9 mouse cellular contexts compared by ENCODE assay signal in the genomic region with DNA sequence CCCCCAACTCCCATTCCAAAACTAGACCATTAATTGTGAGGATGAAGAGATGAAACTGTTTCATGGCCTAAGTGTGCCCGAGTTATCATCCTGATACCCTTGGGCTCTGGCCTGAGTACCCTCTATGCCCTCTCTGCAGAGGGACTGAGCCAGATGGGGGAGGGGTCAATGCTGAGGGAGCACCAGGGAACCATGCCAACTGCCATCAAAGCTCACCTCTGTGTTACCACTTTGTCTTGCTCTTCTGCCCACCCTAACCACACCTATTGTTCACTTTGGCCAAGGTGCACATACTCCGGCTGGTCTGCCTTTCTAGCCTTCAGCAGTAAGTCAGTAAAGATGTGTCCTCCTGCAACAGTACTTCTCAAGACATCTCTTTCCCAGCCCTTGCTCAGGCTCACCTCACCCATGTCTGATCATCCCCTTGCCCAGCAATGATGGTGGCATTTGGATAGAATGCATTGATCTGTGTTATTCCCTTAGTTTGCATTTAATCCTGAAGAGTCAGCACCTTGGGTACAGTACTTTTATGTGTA. TPM values are rescaled to one million over a fixed set of nuclear protein-coding genes. Genes with fewer than 3 reads are reported as not detected.
DNase-seq lines count a peak whose midpoint lies in the region; ATAC-seq and TF ChIP-seq lines count a peak whose summit lies in the region.
"Had no signal": no experiment of that assay in that cellular context is flagged by ENCODE, and none has a peak within 500 bp of the region (broad histone marks: within the 10 kb centered on the region; RNA-seq: fewer than 3 reads in every experiment).

No protein-coding gene starts in this region.

- H3K27ac ChIP-seq in spleen, adult 2 months (ENCODE audit: insufficient read depth, low read length) = peak overlapping the region; percentile 99
- peak overlapping the region; percentile 73; the same call in 1 of the 2 replicates for H3K27ac ChIP-seq in liver, embryonic 12.5 days

- DNase-seq in CD4-positive, CD25-positive, alpha-beta regulatory T cell, adult 2 months (ENCODE audit: low read depth, low spot score) = peak; percentile 27
- DNase-seq in spleen, adult 2 months (ENCODE audit: low read depth in 1 of 2, low spot score in 2 of 2) = no peak
- no peak for DNase-seq in spleen, postnatal 36 days (ENCODE audit: low spot score in 2 of 2)
- DNase-seq in thymus, postnatal 25 days = peak; percentile 50
- no peak for DNase-seq in yolk sac, embryonic 10.5 days (ENCODE audit: low spot score)
- no peak for DNase-seq in adrenal gland, postnatal 25 days

- H3K9ac ChIP-seq in liver, embryonic 12.5 days = no peak overlapping the region

- H3K27me3 ChIP-seq in spleen, adult 2 months (ENCODE audit: control insufficient read depth, insufficient read depth, low read length) = no peaks in the 10 kb centered on the region
- peaks cover 71% of the 10 kb centered on the region for H3K27me3 ChIP-seq in liver, embryonic 12.5 days (replicated peaks)

- ATAC-seq in CD4-positive, CD25-positive, alpha-beta regulatory T cell, adult 4 months = no peak
- no peak for ATAC-seq in liver, embryonic 12.5 days

- peaks cover 59% of the 10 kb centered on the region for H3K4me1 ChIP-seq in spleen, adult 2 months (ENCODE audit: control insufficient read depth, insufficient read depth, insufficient read length)
- peaks cover 88% of the 10 kb centered on the region for H3K4me1 ChIP-seq in liver, embryonic 12.5 days

- no peak for TF ChIP-seq POLR2A in spleen, adult 2 months (IDR thresholded peaks at IDR 0.05; ENCODE audit: low read depth, low read length)

- H3K4me3 ChIP-seq in spleen, adult 2 months (ENCODE audit: extremely low read depth, insufficient read depth, insufficient read length) = no peak overlapping the region
- no peak overlapping the region for H3K4me3 ChIP-seq in liver, embryonic 12.5 days

- WGBS in spleen, adult 2 months = 73% methylated on average over 2 of the region's 2 CpGs
- WGBS in liver, embryonic 12.5 days (ENCODE audit: insufficient replicate concordance) = 75% methylated on average over 2 of the region's 2 CpGs

- no peaks in the 10 kb centered on the region for H3K9me3 ChIP-seq in liver, embryonic 12.5 days (replicated peaks)

- H3K36me3 ChIP-seq in spleen, adult 2 months (ENCODE audit: control insufficient read depth, insufficient read depth, low read length) = no peaks in the 10 kb centered on the region
- H3K36me3 ChIP-seq in liver, embryonic 12.5 days = no peaks in the 10 kb centered on the region

- TF ChIP-seq CTCF in spleen, adult 2 months (IDR thresholded peaks at IDR 0.05; ENCODE audit: extremely low read depth, insufficient read depth, insufficient read length, insufficient replicate concordance) = no peak

- H3K4me2 ChIP-seq in liver, embryonic 12.5 days = no peak overlapping the region

RNA-seq across cellular contexts. Expression of a gene that starts 14.6 kb away (rescaled TPM):
- 100 to 1,000 TPM; 243 to 289 TPM for polyA plus RNA-seq in CD4-positive, CD25-positive, alpha-beta regulatory T cell, adult 4 months (2017; shearing (Covaris generic))
- 115 and 123 TPM in 2 replicates for polyA plus RNA-seq in spleen, adult 2 months (2012; rRNA removed)
- 78.2 and 80.8 TPM in 2 replicates for polyA plus RNA-seq in liver, embryonic 12.5 days (2016; fragmentation: Nextera tagmentation; extraction: Ambion mirVana)
- 17.8 and 18.1 TPM in 2 replicates for total RNA-seq in adrenal gland, postnatal 25 days (2021)

RNA-seq across cellular contexts. Expression of a gene that starts 27.3 kb away (rescaled TPM):
- polyA plus RNA-seq in CD4-positive, CD25-positive, alpha-beta regulatory T cell, adult 4 months (2017; shearing (Covaris generic)) = not detected
- polyA plus RNA-seq in spleen, adult 2 months (2012; rRNA removed) = 10.6 and 12.4 TPM in 2 replicates
- polyA plus RNA-seq in liver, embryonic 12.5 days (2016; fragmentation: Nextera tagmentation; extraction: Ambion mirVana) = 2.6 and 3.1 TPM in 2 replicates
- total RNA-seq in adrenal gland, postnatal 25 days (2021) = 4.7 and 5.0 TPM in 2 replicates
- total RNA-seq: granulocyte monocyte progenitor cell, adult 5-6 weeks had no signal

RNA-seq across cellular contexts. Expression of a gene that starts 46.7 kb away (rescaled TPM):
- polyA plus RNA-seq in CD4-positive, CD25-positive, alpha-beta regulatory T cell, adult 4 months (2017; shearing (Covaris generic)) = not detected
- polyA plus RNA-seq in spleen, adult 2 months (2012; rRNA removed) = 0.20 TPM in 1 of 2 replicates, not detected in the other
- 0.07 and 0.12 TPM in 2 replicates for polyA plus RNA-seq in liver, embryonic 12.5 days (2016; fragmentation: Nextera tagmentation; extraction: Ambion mirVana)
- total RNA-seq in adrenal gland, postnatal 25 days (2021) = not detected in 2 replicates

Comparison
In these comparisons a context has a peak if more than half of its experiments do, and no peak if none do; other contexts are left out.
1. DNase-seq: peak in CD4-positive, CD25-positive, alpha-beta regulatory T cell, adult 2 months (single experiment) and thymus, postnatal 25 days (single experiment); none in spleen, adult 2 months (0 of 2), spleen, postnatal 36 days (0 of 2), yolk sac, embryonic 10.5 days (single experiment) and adrenal gland, postnatal 25 days (single experiment).